Mouse (Mus musculus): ENCODE data around the gene Pdlim5.
"Not testable (repeated sequence)": the region's sequence is repeated elsewhere in the genome, so short reads cannot be mapped to it uniquely, and the experiment has no call there.

The Pdlim5 gene

GRCm38 (mm10) chr3:142274993-142275392, 120.5 kb downstream of the Pdlim5 start:
- DNase-seq (ENCODE audit: low read depth, low spot score) = peak; percentile 34

- DNase-seq (ENCODE audit: low read depth, low spot score) = no peak
Observed at GRCm38 (mm10) chr3:142274451-142274850, 121.0 kb downstream of the Pdlim5 start.

DNA sequence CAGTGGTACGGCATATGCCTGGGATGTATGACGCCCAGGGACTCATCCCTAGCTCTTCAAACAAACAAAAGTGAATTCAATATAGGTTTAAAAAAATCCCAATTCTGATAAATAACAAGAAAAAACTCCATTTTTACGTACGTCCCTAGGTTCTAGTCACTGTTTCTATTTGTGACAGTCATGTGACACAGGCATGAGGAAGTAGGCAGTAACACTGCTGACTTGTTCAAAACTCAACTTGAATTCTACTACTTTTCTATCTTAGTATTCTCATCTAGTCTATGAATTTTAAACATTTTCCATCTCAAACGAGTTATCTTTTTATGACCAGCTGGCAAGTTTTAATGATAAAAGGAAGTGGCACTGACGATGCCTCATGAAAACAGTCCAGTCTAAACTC, 122.2 kb downstream of the Pdlim5 start:
- DNase-seq (ENCODE audit: low read depth, low spot score) = no peak

GRCm38 (mm10) chr3:142256371-142256770, 139.1 kb downstream of the Pdlim5 start:
- DNase-seq (ENCODE audit: low read depth, low spot score) = no peak

- DNase-seq (ENCODE audit: low read depth, low spot score) = no peak
Observed at GRCm38 (mm10) chr3:142252086-142252485, 143.4 kb downstream of the Pdlim5 start.

DNA sequence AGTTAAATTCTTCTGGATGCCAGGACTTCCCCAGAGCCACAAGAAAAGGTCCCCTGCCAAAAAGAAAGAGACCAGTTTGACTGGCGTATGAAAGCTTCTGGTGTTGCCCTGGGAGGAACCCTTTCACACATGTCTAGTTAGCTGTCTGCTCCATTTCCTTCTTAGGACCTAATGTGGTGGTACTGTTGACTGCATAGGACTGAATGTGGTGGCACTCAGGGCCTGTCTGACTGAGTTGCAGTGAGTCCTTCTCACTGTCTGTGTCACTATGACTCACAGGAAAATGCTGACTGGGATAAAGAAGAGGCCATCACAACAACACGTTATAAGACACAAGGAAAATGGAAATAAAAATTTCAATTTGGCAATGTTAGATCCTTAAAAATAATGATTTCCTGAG, 146.0 kb downstream of the Pdlim5 start:
- no peak for DNase-seq (ENCODE audit: low read depth, low spot score)

- no peak for DNase-seq (ENCODE audit: low read depth, low spot score)
Observed at GRCm38 (mm10) chr3:142243263-142243662, 152.2 kb downstream of the Pdlim5 start.

GRCm38 (mm10) chr3:142239298-142239697, 156.2 kb downstream of the Pdlim5 start:
- no peak for DNase-seq (ENCODE audit: low read depth, low spot score)

GRCm38 (mm10) chr3:142238260-142239046, 157.0 kb downstream of the Pdlim5 start:
- no peak for DNase-seq (ENCODE audit: low read depth, low spot score)

DNA sequence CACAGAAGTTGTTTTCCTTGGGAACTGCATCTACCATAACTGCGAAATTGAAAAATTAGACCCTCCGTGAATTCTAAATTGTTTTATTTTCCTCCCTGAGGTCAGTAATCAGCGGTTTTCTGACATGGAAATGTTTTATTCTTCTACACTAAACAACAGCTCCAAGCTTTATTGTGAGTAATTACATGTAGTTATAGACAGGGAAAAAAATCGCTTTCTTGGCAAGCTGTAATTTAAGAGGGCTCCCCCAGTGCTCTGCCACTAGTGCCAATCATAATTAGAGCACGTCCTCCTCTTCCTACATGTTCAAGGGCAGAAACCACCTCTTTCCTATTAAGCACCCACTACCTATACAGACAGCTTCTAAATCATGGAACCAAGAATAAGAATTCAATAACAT, 157.9 kb downstream of the Pdlim5 start:
- DNase-seq (ENCODE audit: low read depth, low spot score) = no peak

GRCm38 (mm10) chr3:142233606-142234465, 161.7 kb downstream of the Pdlim5 start:
- no peak for DNase-seq (ENCODE audit: low read depth, low spot score)

DNA sequence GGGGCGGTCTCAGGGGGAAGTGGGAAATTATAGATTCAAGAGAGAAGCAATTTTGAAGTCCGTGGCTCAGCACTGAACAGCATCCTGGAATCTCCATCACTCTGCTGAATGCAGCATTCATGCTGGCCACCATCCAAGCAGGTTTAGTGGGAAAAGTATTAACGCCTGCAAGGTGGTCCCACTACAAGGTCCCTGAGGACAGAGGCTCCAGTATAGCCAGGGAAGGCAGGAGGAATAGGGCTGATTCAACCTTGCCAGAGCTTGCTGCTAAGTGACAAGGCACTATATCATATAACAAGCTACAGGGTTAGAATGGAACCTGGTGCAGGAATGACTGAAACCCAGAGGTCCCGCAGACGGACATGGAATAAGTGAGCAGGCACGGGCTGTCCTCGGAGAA, 166.8 kb downstream of the Pdlim5 start:
- DNase-seq (ENCODE audit: low read depth, low spot score) = no peak

GRCm38 (mm10) chr3:142222471-142223103, 172.9 kb downstream of the Pdlim5 start:
- DNase-seq (ENCODE audit: low read depth, low spot score) = no peak

DNA sequence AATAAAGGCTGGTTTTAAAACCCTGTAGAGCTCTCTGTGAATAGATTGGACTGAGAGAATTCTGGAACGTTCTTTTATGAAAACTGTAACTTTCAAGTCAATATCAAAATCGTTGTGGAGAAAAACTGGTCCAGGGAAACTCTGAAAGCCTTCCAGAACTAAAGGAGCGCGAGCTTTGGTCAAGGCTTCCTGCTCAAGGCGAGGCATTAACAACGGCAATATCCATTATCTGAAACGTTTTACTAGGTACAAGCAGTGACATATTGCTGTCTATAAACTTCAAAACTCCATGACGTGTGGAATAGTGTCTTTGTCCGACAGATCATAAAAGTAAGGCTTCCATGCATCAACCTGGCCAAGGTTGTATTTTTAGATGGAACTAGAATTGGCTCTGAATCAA, 175.6 kb downstream of the Pdlim5 start:
- no peak for DNase-seq (ENCODE audit: low read depth, low spot score)

GRCm38 (mm10) chr3:142212821-142213220, 182.7 kb downstream of the Pdlim5 start:
- DNase-seq (ENCODE audit: low read depth, low spot score) = no peak

- no peak for DNase-seq (ENCODE audit: low read depth, low spot score)
Observed at GRCm38 (mm10) chr3:142212186-142212585, 183.3 kb downstream of the Pdlim5 start.

DNA sequence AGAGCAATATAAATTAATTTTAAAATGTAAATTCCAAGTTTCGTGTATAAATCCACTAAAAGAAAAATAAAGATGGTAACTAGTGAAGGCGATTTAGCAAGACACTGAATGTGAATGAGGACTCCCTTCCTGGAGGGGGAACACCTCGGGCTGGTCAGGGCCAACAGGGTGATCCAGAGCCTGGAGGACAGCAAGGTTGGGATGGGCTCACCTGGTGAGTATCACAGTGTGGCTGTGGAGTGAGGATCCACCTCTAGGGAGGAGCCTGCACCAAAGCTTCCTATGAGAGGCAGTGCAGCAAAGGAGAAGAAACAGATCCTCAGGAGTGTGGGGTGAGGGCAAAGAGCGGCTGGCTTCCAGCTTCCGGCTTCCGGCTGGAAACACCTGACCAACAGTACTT, 185.5 kb downstream of the Pdlim5 start:
- DNase-seq (ENCODE audit: low read depth, low spot score) = no peak

- no peak for DNase-seq (ENCODE audit: low read depth, low spot score)
Observed at GRCm38 (mm10) chr3:142209057-142209456, 186.4 kb downstream of the Pdlim5 start.

GRCm38 (mm10) chr3:142207488-142207887, 188.0 kb downstream of the Pdlim5 start:
- DNase-seq (ENCODE audit: low read depth, low spot score) = no peak

GRCm38 (mm10) chr3:142206316-142206715, 189.2 kb downstream of the Pdlim5 start:
- no peak for DNase-seq (ENCODE audit: low read depth, low spot score)

DNA sequence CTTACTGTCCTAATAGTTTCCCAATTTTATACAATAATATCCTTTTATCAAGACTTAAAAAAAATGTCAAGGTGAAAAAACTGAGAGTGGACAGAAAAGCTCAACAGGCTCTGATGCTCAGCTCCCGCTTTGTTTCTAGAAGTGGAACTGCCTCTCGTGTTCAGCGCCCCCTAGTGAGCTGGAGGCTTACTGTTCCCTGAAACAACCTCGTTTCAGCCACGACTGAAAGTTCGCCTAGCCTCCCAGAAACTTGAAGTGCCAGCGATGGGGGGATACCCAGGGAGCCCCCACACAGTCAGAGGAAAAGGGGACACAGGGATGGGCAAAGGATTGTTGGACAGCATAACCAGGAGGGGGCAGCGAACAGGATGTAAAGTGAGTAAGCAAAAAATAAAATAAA, 199.4 kb downstream of the Pdlim5 start:
- no peak for DNase-seq (ENCODE audit: low read depth, low spot score)

- DNase-seq (ENCODE audit: low read depth, low spot score) = not testable (repeated sequence)
Observed at GRCm38 (mm10) chr3:142191627-142192026, 203.9 kb downstream of the Pdlim5 start.
